8 mouse cellular contexts compared by ENCODE assay signal in the genomic region with DNA sequence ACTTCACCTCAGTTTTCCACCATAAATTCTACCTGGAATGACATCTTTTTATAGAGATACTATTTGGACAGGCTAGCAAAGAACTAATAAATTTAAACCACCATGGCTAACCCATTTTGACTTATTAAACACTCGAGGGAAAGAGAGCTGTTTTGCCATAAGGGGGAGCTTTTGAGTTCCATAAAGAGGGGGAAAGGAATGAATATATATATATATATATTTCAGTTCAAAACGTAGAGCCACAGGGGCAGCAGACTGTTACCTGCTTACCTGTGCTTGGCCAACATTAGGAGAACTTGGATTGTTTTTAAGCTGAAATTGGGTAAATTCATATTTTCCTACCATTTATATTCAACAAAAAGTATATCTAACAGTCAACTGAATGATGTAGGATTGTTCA. TPM values are rescaled to one million over a fixed set of nuclear protein-coding genes. Genes with fewer than 3 reads are reported as not detected.
DNase-seq lines count a peak whose midpoint lies in the region; ATAC-seq lines count a peak whose summit lies in the region.
"Had no signal": no experiment of that assay in that cellular context is flagged by ENCODE, and none has a peak within 500 bp of the region (broad histone marks: within the 10 kb centered on the region; RNA-seq: fewer than 3 reads in every experiment).

No protein-coding gene starts in this region.

- no peak for ATAC-seq in kidney, embryonic 14.5 days (ENCODE audit: low FRiP score, low TSS enrichment)
- no peak for ATAC-seq in forebrain, embryonic 15.5 days (replicated peaks)
- ATAC-seq in midbrain, embryonic 14.5 days (ENCODE audit: low FRiP score, low TSS enrichment), result no peak

- peaks cover 11% of the 10 kb centered on the region; the same call in 1 of the 2 replicates for H3K27me3 ChIP-seq in kidney, embryonic 14.5 days (ENCODE audit: control insufficient read depth, insufficient read depth, low read length)
- H3K27me3 ChIP-seq in forebrain, embryonic 15.5 days, result peaks cover 14% of the 10 kb centered on the region; the same call in 1 of the 2 replicates
- peaks cover 7% of the 10 kb centered on the region; the same call in 1 of the 2 replicates for H3K27me3 ChIP-seq in midbrain, embryonic 14.5 days (ENCODE audit: control insufficient read depth, insufficient read depth, low read length)

- 0 out of 2 replicates have a peak, but pooled peaks cover 3% of the 10 kb centered on the region for H3K4me1 ChIP-seq in kidney, embryonic 14.5 days (ENCODE audit: control insufficient read depth, insufficient read depth, low read length)
- peaks cover 41% of the 10 kb centered on the region for H3K4me1 ChIP-seq in forebrain, embryonic 15.5 days
- H3K4me1 ChIP-seq in midbrain, embryonic 14.5 days (ENCODE audit: control insufficient read depth, insufficient read depth, low read length), result peaks cover 23% of the 10 kb centered on the region

- DNase-seq in kidney, adult 18-20 months, result no peak
- DNase-seq in cerebellum, postnatal 14 days, result peak; percentile 14 to 21
- peak; percentile 76 for DNase-seq in midbrain, embryonic 14.5 days
- no peak for DNase-seq in right cerebral cortex, adult 2 months (ENCODE audit: low spot score in 2 of 2)
- no peak for DNase-seq in testis, postnatal 10 days (ENCODE audit: low spot score)
- DNase-seq: thymus, postnatal 25 days had no signal

- no peak overlapping the region for H3K27ac ChIP-seq in kidney, embryonic 14.5 days (ENCODE audit: low read depth, low read length)
- no peak overlapping the region for H3K27ac ChIP-seq in forebrain, embryonic 15.5 days (replicated peaks)
- H3K27ac ChIP-seq in midbrain, embryonic 14.5 days (replicated peaks; ENCODE audit: low read depth, low read length), result no peak overlapping the region

- H3K36me3 ChIP-seq in kidney, embryonic 14.5 days (ENCODE audit: control insufficient read depth, insufficient read depth, low read length), result no peaks in the 10 kb centered on the region
- no peaks in the 10 kb centered on the region for H3K36me3 ChIP-seq in forebrain, embryonic 15.5 days
- no peaks in the 10 kb centered on the region for H3K36me3 ChIP-seq in midbrain, embryonic 14.5 days (ENCODE audit: control insufficient read depth, insufficient read depth, low read length)

- WGBS in kidney, embryonic 14.5 days, result 2% methylated on average over 2 of the region's 2 CpGs
- WGBS in forebrain, embryonic 15.5 days, result 3% methylated on average over 2 of the region's 2 CpGs
- WGBS in midbrain, embryonic 14.5 days, result 0% methylated on average over 2 of the region's 2 CpGs

- H3K9ac ChIP-seq in kidney, embryonic 14.5 days (ENCODE audit: low read depth, low read length), result no peak overlapping the region
- no peak overlapping the region for H3K9ac ChIP-seq in forebrain, embryonic 15.5 days (replicated peaks)
- H3K9ac ChIP-seq in midbrain, embryonic 14.5 days (replicated peaks; ENCODE audit: low read length), result no peak overlapping the region

- H3K4me2 ChIP-seq in kidney, embryonic 14.5 days (replicated peaks; ENCODE audit: low read depth, low read length), result peak overlapping the region; percentile 88
- H3K4me2 ChIP-seq in forebrain, embryonic 15.5 days (replicated peaks), result peak overlapping the region; percentile 95
- no peak overlapping the region for H3K4me2 ChIP-seq in midbrain, embryonic 14.5 days (ENCODE audit: low read length)

- peak overlapping the region; percentile 57; the same call in 1 of the 2 replicates for H3K4me3 ChIP-seq in kidney, embryonic 14.5 days (ENCODE audit: low read length)
- no peak overlapping the region for H3K4me3 ChIP-seq in forebrain, embryonic 15.5 days
- no peak overlapping the region for H3K4me3 ChIP-seq in midbrain, embryonic 14.5 days (replicated peaks; ENCODE audit: low read depth, low read length)

- no peaks in the 10 kb centered on the region for H3K9me3 ChIP-seq in kidney, embryonic 14.5 days (ENCODE audit: control insufficient read depth, low read length)
- no peaks in the 10 kb centered on the region for H3K9me3 ChIP-seq in forebrain, embryonic 15.5 days
- H3K9me3 ChIP-seq in midbrain, embryonic 14.5 days (ENCODE audit: control insufficient read depth, low read length), result no peaks in the 10 kb centered on the region

RNA-seq across cellular contexts. Expression of a gene that starts 1.1 kb away (rescaled TPM):
- 3.5 and 3.7 TPM in 2 replicates for polyA plus RNA-seq in kidney, embryonic 14.5 days (2014; fragmentation: Nextera tagmentation; extraction: Ambion mirVana)
- 0.39 and 0.42 TPM in 2 replicates for polyA plus RNA-seq in forebrain, embryonic 15.5 days (2015; fragmentation: Nextera tagmentation; extraction: Ambion mirVana)
- polyA plus RNA-seq in midbrain, embryonic 14.5 days (2014; fragmentation: Nextera tagmentation; extraction: Ambion mirVana), result 1.00 and 1.2 TPM in 2 replicates

Comparison
In these comparisons a context has a peak if more than half of its experiments do, and no peak if none do; other contexts are left out.
1. DNase-seq: peak in cerebellum, postnatal 14 days (2 of 2) and midbrain, embryonic 14.5 days (single experiment); none in kidney, adult 18-20 months (single experiment), right cerebral cortex, adult 2 months (0 of 2) and testis, postnatal 10 days (single experiment).